Mouse (Mus musculus) cerebellum, adult 2 months (tissue): ENCODE measurements around the gene Lxn.

Source experiments
- CTCF ChIP-seq: fragments of 200-500 bp; IDR thresholded peaks from 2 replicates; pipeline ENCODE4 v1.5.1; 2011; ENCODE audit warnings: low read depth, mild to moderate bottlenecking, control low read depth, low read length, moderate library complexity, borderline replicate concordance; ENCODE audit not compliant: insufficient read depth
- POLR2A ChIP-seq: fragments of 200-500 bp; IDR thresholded peaks from 2 replicates; pipeline ENCODE4 v1.6.1; 2011; ENCODE audit warnings: low read length, control low read depth, borderline replicate concordance; ENCODE audit not compliant: insufficient read depth

GRCm38 (mm10) chr3:67447143-67447542, 16.6 kb downstream of the Lxn start:
- no peak for TF ChIP-seq POLR2A
- TF ChIP-seq CTCF, result no peak
